Mouse (Mus musculus) ES-Bruce4 (cell line): Measurements from ENCODE around the gene Hsf4. TPM values are rescaled to one million over a fixed set of nuclear protein-coding genes. Genes with fewer than 3 reads are reported as not detected.
A peak's percentile ranks its signal among the peaks of the same experiment; 100 is the strongest.

Experiments used
- H3K27ac ChIP-seq: 2 replicates; pipeline ENCODE4 v1.5.1; 2012; ENCODE audit warnings: low read length, inconsistent platforms; ENCODE audit not compliant: insufficient read depth
- H3K27me3 ChIP-seq: 2 replicates; pipeline ENCODE4 v1.6.1; 2012; ENCODE audit warnings: mild to moderate bottlenecking, low read length, inconsistent platforms; ENCODE audit not compliant: control insufficient read depth, poor library complexity, insufficient read depth, severe bottlenecking
- H3K36me3 ChIP-seq: 2 replicates; pipeline ENCODE4 v1.6.1; 2012; ENCODE audit warnings: inconsistent platforms, mild to moderate bottlenecking, low read length, moderate library complexity; ENCODE audit not compliant: control insufficient read depth, poor library complexity, insufficient read depth, severe bottlenecking
- H3K4me1 ChIP-seq: one replicate; pipeline ENCODE4 v1.8.1; 2011; ENCODE audit warnings: low read length; ENCODE audit not compliant: control insufficient read depth, insufficient read depth
- H3K4me3 ChIP-seq: 2 replicates; pipeline ENCODE4 v1.5.1; 2011; ENCODE audit warnings: low read depth, mild to moderate bottlenecking, low read length
- H3K9ac ChIP-seq: 2 replicates; pipeline ENCODE4 v1.6.1; 2012; ENCODE audit warnings: low read depth, mild to moderate bottlenecking, inconsistent platforms; ENCODE audit not compliant: poor library complexity, severe bottlenecking
- H3K9me3 ChIP-seq: replicated peaks from 2 replicates; pipeline ENCODE4 v1.6.1; 2012; ENCODE audit warnings: mild to moderate bottlenecking, low read length, inconsistent platforms; ENCODE audit not compliant: control insufficient read depth, poor library complexity, insufficient read depth, severe bottlenecking
- CTCF ChIP-seq: IDR thresholded peaks from one replicate; pipeline ENCODE4 v1.8.1; 2011; ENCODE audit warnings: low read depth, low read length
- EP300 ChIP-seq: IDR thresholded peaks from 2 replicates; pipeline ENCODE4 v1.6.1; 2011; ENCODE audit warnings: low read depth, low read length; ENCODE audit not compliant: insufficient read depth
- POLR2A ChIP-seq: IDR thresholded peaks from one replicate; pipeline ENCODE4 v1.8.1; 2011; ENCODE audit warnings: low read length; ENCODE audit not compliant: insufficient read depth
- polyA plus RNA-seq: library from polyadenylated mRNA; stranded (reverse); fragments of >200 nt; gene quantifications from 2 replicates; pipeline ENCODE4 v1.2.4, GENCODE M21; 2011; ENCODE audit warnings: low read depth; ENCODE audit not compliant: missing spikeins, insufficient read depth, insufficient read length

The Hsf4 gene
- polyA plus RNA-seq, 1 experiment: 1.1 TPM

DNA sequence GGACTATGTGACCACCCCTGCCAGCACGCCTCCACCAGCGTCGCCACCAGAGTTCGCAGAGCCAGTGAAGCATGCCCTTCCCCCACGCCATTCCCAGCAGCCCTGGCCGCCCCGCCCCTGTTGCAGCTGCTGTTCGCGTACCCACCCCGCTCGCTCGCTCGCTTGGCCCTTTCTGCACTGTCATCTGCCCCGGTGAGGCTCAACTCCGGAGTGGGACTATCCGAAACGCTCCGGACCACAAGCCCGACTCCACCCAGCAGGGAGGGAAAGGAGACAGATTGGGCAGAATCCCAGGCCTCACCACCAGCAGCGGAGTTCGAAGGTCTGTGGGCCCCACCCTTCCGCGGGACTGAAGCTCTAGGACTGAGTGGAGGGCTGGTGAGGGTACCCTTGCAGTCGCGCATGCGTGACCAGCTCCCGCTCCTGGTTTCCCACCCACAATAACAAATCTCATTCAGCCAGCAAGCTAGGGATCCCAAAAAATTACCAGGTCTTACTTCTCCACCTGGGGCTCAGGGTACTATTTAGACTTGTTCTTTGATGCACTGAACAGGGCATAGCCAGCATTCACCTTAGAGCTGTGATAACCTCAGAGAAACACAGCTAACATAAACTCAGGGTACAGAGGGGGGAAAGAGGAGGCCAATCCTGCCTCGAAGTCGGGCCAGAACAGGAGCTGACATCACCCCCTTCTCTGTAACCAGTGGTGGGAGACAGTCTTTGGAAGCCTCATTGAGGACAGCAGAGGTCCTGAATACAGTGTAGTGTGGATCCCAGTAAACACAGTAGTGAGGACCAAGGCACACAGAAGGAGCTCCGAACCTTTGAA is 6.9 kb downstream of the Hsf4 start:
- Histone ChIP-seq H3K9ac (peak overlapping the region; percentile 9; the same call in 1 of the 2 replicates), H3K36me3 (no peaks in the 10 kb centered on the region), H3K4me1 (no peaks in the 10 kb centered on the region), H3K9me3 (no peaks in the 10 kb centered on the region), H3K27ac (no peak overlapping the region), H3K27me3 (peaks cover 7% of the 10 kb centered on the region), H3K4me3 (peak overlapping the region; percentile 31)
- 0 out of 2 replicates have a peak, but pooled peaks have one; percentile 7 for TF ChIP-seq EP300
- no peak for TF ChIP-seq CTCF

- H3K4me1 ChIP-seq: no peaks in the 10 kb centered on the region
- H3K27ac ChIP-seq: no peak overlapping the region
- peak overlapping the region; percentile 12 for H3K4me3 ChIP-seq
- TF ChIP-seq CTCF (peak; percentile 5), POLR2A (no peak)
- no peaks in the 10 kb centered on the region for H3K9me3 ChIP-seq
- H3K27me3 ChIP-seq: peaks cover 4% of the 10 kb centered on the region
- H3K9ac ChIP-seq: no peak overlapping the region
- H3K36me3 ChIP-seq: no peaks in the 10 kb centered on the region
These were observed 9.3 kb downstream of the Hsf4 start for GRCm38 (mm10) chr8:105278911-105279334.

DNA sequence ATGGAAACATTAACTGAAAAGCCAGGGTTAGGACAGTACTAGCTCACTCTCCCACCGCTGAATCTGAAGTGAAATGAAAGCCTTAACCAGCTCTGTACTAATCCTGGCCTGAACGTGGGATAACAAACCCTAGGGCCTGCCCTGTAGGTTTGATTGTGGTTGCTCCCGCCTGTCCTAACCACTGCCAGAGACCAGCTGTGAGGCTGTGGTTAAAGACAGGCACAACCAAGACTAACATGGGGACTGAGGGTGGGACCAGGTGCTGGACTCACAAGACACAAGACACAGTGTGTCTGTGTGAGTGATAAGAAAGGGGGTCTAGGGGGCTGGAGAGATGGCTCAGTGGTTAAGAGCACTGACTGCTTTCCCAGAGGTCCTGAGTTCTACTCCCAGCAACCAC is 11.0 kb downstream of the Hsf4 start:
- Histone ChIP-seq H3K27me3 (peaks cover 4% of the 10 kb centered on the region), H3K9me3 (no peaks in the 10 kb centered on the region), H3K9ac (no peak overlapping the region), H3K36me3 (no peaks in the 10 kb centered on the region), H3K4me3 (no peak overlapping the region), H3K27ac (no peak overlapping the region), H3K4me1 (no peaks in the 10 kb centered on the region)
- TF ChIP-seq CTCF (no peak), POLR2A (no peak), EP300 (no peak)

DNA sequence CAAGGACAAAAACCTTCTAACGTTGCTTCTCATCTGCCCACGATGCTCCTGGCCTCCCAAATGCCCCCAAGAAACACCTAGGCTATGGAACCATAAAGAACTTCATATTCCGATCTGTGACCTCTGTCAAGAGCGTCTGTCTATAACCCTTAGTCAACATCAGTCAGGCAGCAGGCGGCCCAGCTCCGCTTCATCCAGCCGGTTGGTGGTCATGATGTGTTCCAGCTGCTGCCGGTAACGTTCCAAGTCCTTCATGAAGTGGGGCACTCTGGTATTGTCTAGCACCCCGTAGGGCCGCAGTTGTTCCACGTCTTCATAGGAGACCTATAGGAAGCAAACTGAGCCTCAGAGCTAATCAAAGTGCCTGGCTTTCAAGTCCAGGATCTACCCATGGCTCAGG is 12.2 kb downstream of the Hsf4 start:
- peaks cover 2% of the 10 kb centered on the region for H3K4me1 ChIP-seq
- no peaks in the 10 kb centered on the region for H3K9me3 ChIP-seq
- no peak overlapping the region for H3K4me3 ChIP-seq
- peaks cover 4% of the 10 kb centered on the region for H3K27me3 ChIP-seq
- H3K27ac ChIP-seq: no peak overlapping the region
- TF ChIP-seq EP300 (no peak), CTCF (no peak), POLR2A (no peak)
- no peak overlapping the region for H3K9ac ChIP-seq
- no peaks in the 10 kb centered on the region for H3K36me3 ChIP-seq

DNA sequence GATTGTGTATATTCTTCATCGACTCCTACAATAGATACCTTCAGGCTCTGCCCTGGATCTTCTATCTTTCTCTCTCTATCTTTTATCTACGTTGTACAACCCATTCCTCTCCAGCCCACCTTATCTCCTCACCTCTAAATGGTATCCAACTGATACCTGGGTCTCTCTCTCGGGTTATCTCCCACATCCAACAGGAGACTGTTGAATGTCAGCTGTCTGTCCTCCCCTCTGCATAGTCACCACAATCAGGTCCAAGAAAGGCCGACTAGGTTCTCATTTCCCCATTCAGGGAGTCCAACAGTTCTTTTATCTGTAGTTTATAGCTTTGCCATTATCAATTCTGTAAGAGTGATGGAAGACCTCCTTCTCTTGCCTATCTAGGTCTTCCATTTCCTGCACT is 12.6 kb downstream of the Hsf4 start:
- H3K9ac ChIP-seq: no peak overlapping the region
- H3K27ac ChIP-seq: no peak overlapping the region
- no peak overlapping the region for H3K4me3 ChIP-seq
- peaks cover 2% of the 10 kb centered on the region for H3K4me1 ChIP-seq
- H3K36me3 ChIP-seq: no peaks in the 10 kb centered on the region
- H3K27me3 ChIP-seq: peaks cover 4% of the 10 kb centered on the region; the same call in 1 of the 2 replicates
- no peaks in the 10 kb centered on the region for H3K9me3 ChIP-seq
- no peak for TF ChIP-seq CTCF
- TF ChIP-seq POLR2A: no peak
- TF ChIP-seq EP300: no peak

- Histone ChIP-seq H3K27ac (no peak overlapping the region), H3K9ac (no peak overlapping the region), H3K4me1 (peaks cover 2% of the 10 kb centered on the region), H3K4me3 (peak overlapping the region; percentile 34), H3K9me3 (no peaks in the 10 kb centered on the region), H3K27me3 (no peaks in the 10 kb centered on the region), H3K36me3 (no peaks in the 10 kb centered on the region)
- TF ChIP-seq CTCF (peak; percentile 99), EP300 (peak; percentile 69; the same call in 1 of the 2 replicates), POLR2A (no peak)
These were observed 13.5 kb downstream of the Hsf4 start for GRCm38 (mm10) chr8:105283074-105283473.
